Mouse (Mus musculus): ENCODE results near the gene Fam76b. TPM values are rescaled to one million over a fixed set of nuclear protein-coding genes. Genes with fewer than 3 reads are reported as not detected.

Fam76b gene
- polyA plus RNA-seq, 1 experiment from 2014 or later: 9.7 TPM

GRCm38 (mm10) chr9:13896055-13896454, 68.5 kb downstream of the Fam76b start:
- Histone ChIP-seq H3K9me3 (replicated peaks) (peaks cover 4% of the 10 kb centered on the region; the same call in 1 of the 2 replicates), H3K27me3 (no peaks in the 10 kb centered on the region), H3K4me3 (replicated peaks) (no peak overlapping the region), H3K27ac (replicated peaks) (no peak overlapping the region), H3K9ac (no peak overlapping the region), H3K4me1 (replicated peaks) (no peaks in the 10 kb centered on the region), H3K36me3 (replicated peaks) (no peaks in the 10 kb centered on the region), H3K4me2 (no peak overlapping the region)
- WGBS (ENCODE audit: insufficient replicate concordance): 63% methylated on average over 6 of the region's 6 CpGs
- ATAC-seq (ENCODE audit: insufficient read depth): no peak

GRCm38 (mm10) chr9:13898510-13899305, 71.2 kb downstream of the Fam76b start:
- Histone ChIP-seq H3K4me3 (replicated peaks) (no peak overlapping the region), H3K27ac (replicated peaks) (no peak overlapping the region), H3K9me3 (replicated peaks) (no peaks in the 10 kb centered on the region), H3K9ac (no peak overlapping the region), H3K4me2 (no peak overlapping the region), H3K4me1 (replicated peaks) (no peaks in the 10 kb centered on the region), H3K27me3 (no peaks in the 10 kb centered on the region), H3K36me3 (replicated peaks) (no peaks in the 10 kb centered on the region)
- no peak for ATAC-seq (ENCODE audit: insufficient read depth)
- 68% methylated on average over 19 of the region's 19 CpGs for WGBS (ENCODE audit: insufficient replicate concordance)

GRCm38 (mm10) chr9:13902030-13902429, 74.5 kb downstream of the Fam76b start:
- H3K36me3 ChIP-seq (replicated peaks): no peaks in the 10 kb centered on the region
- no peak overlapping the region for H3K4me2 ChIP-seq
- no peaks in the 10 kb centered on the region for H3K9me3 ChIP-seq (replicated peaks)
- H3K4me3 ChIP-seq (replicated peaks): no peak overlapping the region
- WGBS (ENCODE audit: insufficient replicate concordance): 67% methylated on average over 3 of the region's 3 CpGs
- H3K4me1 ChIP-seq (replicated peaks): no peaks in the 10 kb centered on the region
- H3K27me3 ChIP-seq: no peaks in the 10 kb centered on the region
- no peak overlapping the region for H3K9ac ChIP-seq
- H3K27ac ChIP-seq (replicated peaks): no peak overlapping the region
- ATAC-seq (ENCODE audit: insufficient read depth): no peak

- 55% methylated on average over 5 of the region's 5 CpGs for WGBS (ENCODE audit: insufficient replicate concordance)
- Histone ChIP-seq H3K4me3 (replicated peaks) (no peak overlapping the region), H3K9me3 (replicated peaks) (no peaks in the 10 kb centered on the region), H3K4me2 (no peak overlapping the region), H3K27ac (replicated peaks) (no peak overlapping the region), H3K4me1 (replicated peaks) (no peaks in the 10 kb centered on the region), H3K9ac (no peak overlapping the region), H3K27me3 (no peaks in the 10 kb centered on the region), H3K36me3 (replicated peaks) (no peaks in the 10 kb centered on the region)
- ATAC-seq (ENCODE audit: insufficient read depth): no peak
Measured at GRCm38 (mm10) chr9:13904091-13904779, 76.7 kb downstream of the Fam76b start.

Other genes starting within 250 kb of the Fam76b start
- 19.9 TPM in 2 replicates for gene Mtmr2, start 79.3 kb upstream of the Fam76b start, polyA plus RNA-seq (2015; fragmentation: Nextera tagmentation; extraction: Ambion mirVana)
- gene Cep57, start 609 bp upstream of the Fam76b start, polyA plus RNA-seq (2015; fragmentation: Nextera tagmentation; extraction: Ambion mirVana): 26.1 and 31.2 TPM in 2 replicates

Data from liver, embryonic 15.5 days (tissue).